In genomic region chr5:138274186-138274585, GRCm38 (mm10) we compare ENCODE assay signal across 23 mouse cellular contexts. TPM values are rescaled to one million over a fixed set of nuclear protein-coding genes. Genes with fewer than 3 reads are reported as not detected.
DNase-seq lines count a peak whose midpoint lies in the region; ATAC-seq and TF ChIP-seq lines count a peak whose summit lies in the region.
"Had no signal": no experiment of that assay in that cellular context is flagged by ENCODE, and none has a peak within 500 bp of the region (broad histone marks: within the 10 kb centered on the region; RNA-seq: fewer than 3 reads in every experiment).

No protein-coding gene starts in this region.

- peaks cover 88% of the 10 kb centered on the region for H3K4me1 ChIP-seq in hindbrain, embryonic 10.5 days (replicated peaks)
- peaks cover 7% of the 10 kb centered on the region for H3K4me1 ChIP-seq in hindbrain, postnatal 0 days (ENCODE audit: insufficient read depth, low read length)
- peaks cover 83% of the 10 kb centered on the region for H3K4me1 ChIP-seq in midbrain, embryonic 10.5 days
- H3K4me1 ChIP-seq in midbrain, embryonic 11.5 days (ENCODE audit: control insufficient read depth, insufficient read depth, low read length), result peaks cover 46% of the 10 kb centered on the region

- H3K9ac ChIP-seq in hindbrain, postnatal 0 days (replicated peaks; ENCODE audit: low read length), result no peak overlapping the region
- no peak overlapping the region for H3K9ac ChIP-seq in midbrain, embryonic 11.5 days (ENCODE audit: low read length)
- H3K9ac ChIP-seq: embryonic facial prominence, embryonic 15.5 days; heart, embryonic 12.5 days; hindbrain, embryonic 15.5 days; intestine, embryonic 15.5 days had no signal

- no peaks in the 10 kb centered on the region for H3K9me3 ChIP-seq in hindbrain, embryonic 10.5 days
- no peaks in the 10 kb centered on the region for H3K9me3 ChIP-seq in hindbrain, postnatal 0 days (ENCODE audit: low read length)
- H3K9me3 ChIP-seq in midbrain, embryonic 10.5 days (replicated peaks), result no peaks in the 10 kb centered on the region
- no peaks in the 10 kb centered on the region for H3K9me3 ChIP-seq in midbrain, embryonic 11.5 days (ENCODE audit: control insufficient read depth, low read length)
- H3K9me3 ChIP-seq: embryonic facial prominence, embryonic 15.5 days; forebrain, embryonic 10.5 days; heart, embryonic 12.5 days; hindbrain, embryonic 15.5 days; intestine, embryonic 15.5 days had no signal

- H3K27ac ChIP-seq in hindbrain, embryonic 10.5 days, result peak overlapping the region; percentile 59
- H3K27ac ChIP-seq in hindbrain, postnatal 0 days, result no peak overlapping the region
- no peak overlapping the region for H3K27ac ChIP-seq in midbrain, embryonic 10.5 days (replicated peaks)
- H3K27ac ChIP-seq in midbrain, embryonic 11.5 days (ENCODE audit: low read depth, low read length), result no peak overlapping the region
- H3K27ac ChIP-seq: embryonic facial prominence, embryonic 15.5 days; forebrain, embryonic 10.5 days; gastrocnemius, adult 2 months; hindbrain, embryonic 15.5 days; intestine, embryonic 15.5 days had no signal

- H3K4me2 ChIP-seq in hindbrain, postnatal 0 days (ENCODE audit: low read depth, low read length), result no peak overlapping the region
- no peak overlapping the region for H3K4me2 ChIP-seq in midbrain, embryonic 11.5 days
- H3K4me2 ChIP-seq: embryonic facial prominence, embryonic 15.5 days; heart, embryonic 12.5 days; intestine, embryonic 15.5 days had no signal

- TF ChIP-seq CTCF in hindbrain, postnatal 0 days (IDR thresholded peaks at IDR 0.05; ENCODE audit: low read depth), result no peak

- no peak overlapping the region for H3K4me3 ChIP-seq in hindbrain, embryonic 10.5 days
- H3K4me3 ChIP-seq in hindbrain, postnatal 0 days (ENCODE audit: low read length), result no peak overlapping the region
- peak overlapping the region; percentile 55; the same call in 1 of the 2 replicates for H3K4me3 ChIP-seq in midbrain, embryonic 10.5 days
- no peak overlapping the region for H3K4me3 ChIP-seq in midbrain, embryonic 11.5 days (ENCODE audit: low read depth, low read length)
- H3K4me3 ChIP-seq: embryonic facial prominence, embryonic 15.5 days; erythroblast, embryonic 14.5 days; gastrocnemius, adult 2 months; heart, embryonic 12.5 days; hindbrain, embryonic 15.5 days; intestine, embryonic 15.5 days had no signal

- WGBS in hindbrain, embryonic 10.5 days, result 45% methylated on average over 8 of the region's 8 CpGs
- 53% methylated on average over 8 of the region's 8 CpGs for WGBS in hindbrain, postnatal 0 days
- WGBS in midbrain, embryonic 10.5 days, result 57% methylated on average over 8 of the region's 8 CpGs
- WGBS in midbrain, embryonic 11.5 days, result 58% methylated on average over 8 of the region's 8 CpGs

- no peak for ATAC-seq in hindbrain, postnatal 0 days
- ATAC-seq in midbrain, embryonic 11.5 days (ENCODE audit: low FRiP score), result no peak
- ATAC-seq: forebrain, embryonic 14.5 days; intestine, embryonic 15.5 days had no signal

- DNase-seq in hindbrain, embryonic 10.5 days (ENCODE audit: low spot score), result no peak
- DNase-seq in hindbrain, postnatal 0 days (ENCODE audit: low spot score), result no peak
- no peak for DNase-seq in midbrain, embryonic 10.5 days (ENCODE audit: low spot score)
- DNase-seq in midbrain, embryonic 11.5 days (ENCODE audit: low spot score, missing footprints), result no peak
- DNase-seq in testis, postnatal 10 days (ENCODE audit: low spot score), result peak; percentile 40
- no peak for DNase-seq in testis, postnatal 14 days (ENCODE audit: low spot score)
- DNase-seq: adrenal gland, adult 2 months; adrenal gland, postnatal 25 days; cerebellum, adult 18-20 months; cerebellum, adult 9-11 months; cerebellum, postnatal 36 days; gastrocnemius, adult 2 months; gastrocnemius, postnatal 25 days had no signal

- peaks cover 50% of the 10 kb centered on the region for H3K36me3 ChIP-seq in hindbrain, embryonic 10.5 days
- H3K36me3 ChIP-seq in hindbrain, postnatal 0 days (ENCODE audit: insufficient read depth, low read length), result no peaks in the 10 kb centered on the region
- peaks cover 47% of the 10 kb centered on the region for H3K36me3 ChIP-seq in midbrain, embryonic 10.5 days
- no peaks in the 10 kb centered on the region for H3K36me3 ChIP-seq in midbrain, embryonic 11.5 days (ENCODE audit: control insufficient read depth, insufficient read depth, low read length)
- H3K36me3 ChIP-seq: intestine, embryonic 15.5 days had no signal

- H3K27me3 ChIP-seq in hindbrain, embryonic 10.5 days (ENCODE audit: insufficient read depth, poor library complexity, severe bottlenecking), result 0 out of 2 replicates have a peak, but pooled peaks cover 5% of the 10 kb centered on the region
- H3K27me3 ChIP-seq in hindbrain, postnatal 0 days (ENCODE audit: insufficient read depth, low read length), result no peaks in the 10 kb centered on the region
- peaks cover 25% of the 10 kb centered on the region for H3K27me3 ChIP-seq in midbrain, embryonic 10.5 days (ENCODE audit: low read depth, poor library complexity, severe bottlenecking)
- H3K27me3 ChIP-seq in midbrain, embryonic 11.5 days (ENCODE audit: control insufficient read depth, insufficient read depth, low read length), result no peaks in the 10 kb centered on the region; the same call in 1 of the 2 replicates
- H3K27me3 ChIP-seq: hindbrain, embryonic 15.5 days; intestine, embryonic 15.5 days had no signal

RNA-seq across cellular contexts. Expression of gene Gal3st4, which starts 1.5 kb away (rescaled TPM):
- polyA plus RNA-seq in hindbrain, embryonic 10.5 days (2016; fragmentation: Nextera tagmentation; extraction: Ambion mirVana), result 7.9 and 8.5 TPM in 2 replicates
- 0.97 and 1.5 TPM in 2 replicates for total RNA-seq in hindbrain, postnatal 0 days (2014; rRNA removed)
- 2.1 and 2.5 TPM in 2 replicates for polyA plus RNA-seq in hindbrain, postnatal 0 days (2015; fragmentation: Nextera tagmentation; extraction: Ambion mirVana)
- polyA plus RNA-seq in midbrain, embryonic 10.5 days (2016; fragmentation: Nextera tagmentation; extraction: Ambion mirVana), result 7.1 and 7.3 TPM in 2 replicates
- polyA plus RNA-seq in midbrain, embryonic 11.5 days (2014; fragmentation: Nextera tagmentation; extraction: Ambion mirVana), result 4.6 and 5.5 TPM in 2 replicates
- total RNA-seq: adrenal gland, postnatal 25 days; granulocyte monocyte progenitor cell, adult 5-6 weeks had no signal
- polyA plus RNA-seq: erythroblast, embryonic 14.5 days had no signal

RNA-seq across cellular contexts. Expression of gene Gm43720, which starts 5.6 kb away (rescaled TPM):
- polyA plus RNA-seq in hindbrain, embryonic 10.5 days (2016; fragmentation: Nextera tagmentation; extraction: Ambion mirVana), result 0.13 and 0.26 TPM in 2 replicates
- not detected in 2 replicates for total RNA-seq in hindbrain, postnatal 0 days (2014; rRNA removed)
- 0.08 and 0.13 TPM in 2 replicates for polyA plus RNA-seq in hindbrain, postnatal 0 days (2015; fragmentation: Nextera tagmentation; extraction: Ambion mirVana)
- 0.10 TPM in 2 replicates for polyA plus RNA-seq in midbrain, embryonic 10.5 days (2016; fragmentation: Nextera tagmentation; extraction: Ambion mirVana)
- polyA plus RNA-seq in midbrain, embryonic 11.5 days (2014; fragmentation: Nextera tagmentation; extraction: Ambion mirVana), result 0.14 and 0.20 TPM in 2 replicates
- total RNA-seq: adrenal gland, adult 2 months; adrenal gland, postnatal 25 days; ES-E14; gastrocnemius, adult 2 months; gastrocnemius, postnatal 25 days; heart, postnatal 25 days had no signal
- polyA plus RNA-seq: adrenal gland, adult 2 months; erythroblast, embryonic 14.5 days; forebrain, embryonic 14.5 days; intestine, embryonic 15.5 days had no signal

RNA-seq across cellular contexts. Expression of gene Gpc2, which starts 5.6 kb away (rescaled TPM):
- polyA plus RNA-seq in hindbrain, embryonic 10.5 days (2016; fragmentation: Nextera tagmentation; extraction: Ambion mirVana), result 48.0 and 95.4 TPM in 2 replicates
- total RNA-seq in hindbrain, postnatal 0 days (2014; rRNA removed), result 102 and 104 TPM in 2 replicates
- 35.0 and 35.9 TPM in 2 replicates for polyA plus RNA-seq in hindbrain, postnatal 0 days (2015; fragmentation: Nextera tagmentation; extraction: Ambion mirVana)
- polyA plus RNA-seq in midbrain, embryonic 10.5 days (2016; fragmentation: Nextera tagmentation; extraction: Ambion mirVana), result 42.9 and 68.5 TPM in 2 replicates
- 15.5 and 16.5 TPM in 2 replicates for polyA plus RNA-seq in midbrain, embryonic 11.5 days (2014; fragmentation: Nextera tagmentation; extraction: Ambion mirVana)

RNA-seq across cellular contexts. Expression of gene Stag3, which starts 5.9 kb away (rescaled TPM):
- 3.4 and 3.9 TPM in 2 replicates for polyA plus RNA-seq in hindbrain, embryonic 10.5 days (2016; fragmentation: Nextera tagmentation; extraction: Ambion mirVana)
- total RNA-seq in hindbrain, postnatal 0 days (2014; rRNA removed), result 8.7 and 9.8 TPM in 2 replicates
- 7.3 and 7.8 TPM in 2 replicates for polyA plus RNA-seq in hindbrain, postnatal 0 days (2015; fragmentation: Nextera tagmentation; extraction: Ambion mirVana)
- 2.5 and 4.4 TPM in 2 replicates for polyA plus RNA-seq in midbrain, embryonic 10.5 days (2016; fragmentation: Nextera tagmentation; extraction: Ambion mirVana)
- 2.2 and 4.1 TPM in 2 replicates for polyA plus RNA-seq in midbrain, embryonic 11.5 days (2014; fragmentation: Nextera tagmentation; extraction: Ambion mirVana)
- total RNA-seq: adrenal gland, postnatal 25 days; gastrocnemius, adult 2 months; heart, postnatal 25 days had no signal
- polyA plus RNA-seq: adrenal gland, adult 2 months had no signal

RNA-seq across cellular contexts. Expression of gene BC037034, which starts 10.4 kb away (rescaled TPM):
- 6.3 and 10.1 TPM in 2 replicates for polyA plus RNA-seq in hindbrain, embryonic 10.5 days (2016; fragmentation: Nextera tagmentation; extraction: Ambion mirVana)
- 63.1 and 89.3 TPM in 2 replicates for total RNA-seq in hindbrain, postnatal 0 days (2014; rRNA removed)
- polyA plus RNA-seq in hindbrain, postnatal 0 days (2015; fragmentation: Nextera tagmentation; extraction: Ambion mirVana), result 13.2 and 13.5 TPM in 2 replicates
- 6.9 and 7.3 TPM in 2 replicates for polyA plus RNA-seq in midbrain, embryonic 10.5 days (2016; fragmentation: Nextera tagmentation; extraction: Ambion mirVana)
- 5.0 and 5.2 TPM in 2 replicates for polyA plus RNA-seq in midbrain, embryonic 11.5 days (2014; fragmentation: Nextera tagmentation; extraction: Ambion mirVana)
